Comparison of ENCODE assay signal across 24 mouse cellular contexts in the genomic region with DNA sequence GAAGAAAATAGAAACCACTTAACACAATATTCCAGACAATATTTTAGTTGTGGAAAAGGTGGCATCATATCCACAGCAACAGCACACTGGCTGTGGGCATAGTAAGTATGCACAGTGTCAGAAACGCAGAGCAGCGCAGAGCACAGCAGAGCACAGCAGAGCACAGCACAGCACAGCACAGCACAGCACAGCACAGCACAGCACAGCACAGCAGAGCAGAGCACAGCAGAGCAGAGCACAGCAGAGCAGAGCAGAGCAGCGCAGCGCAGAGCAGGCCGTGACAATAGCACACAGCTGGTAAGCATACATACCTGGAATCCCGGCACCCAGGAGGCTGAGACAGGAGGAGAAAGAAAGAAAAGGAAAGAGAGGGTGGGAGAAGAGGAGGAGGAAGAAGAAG.
A peak's percentile ranks its signal among the peaks of the same experiment; 100 is the strongest.
DNase-seq lines count a peak whose midpoint lies in the region; ATAC-seq and TF ChIP-seq lines count a peak whose summit lies in the region.
"Had no signal": no experiment of that assay in that cellular context is flagged by ENCODE, and none has a peak within 500 bp of the region (broad histone marks: within the 10 kb centered on the region; RNA-seq: fewer than 3 reads in every experiment).

No protein-coding gene starts in this region.

- H3K4me2 ChIP-seq in midbrain, postnatal 0 days (ENCODE audit: low read depth, low read length, poor library complexity, severe bottlenecking) = no peak overlapping the region
- no peak overlapping the region for H3K4me2 ChIP-seq in midbrain, embryonic 16.5 days (ENCODE audit: low read length)
- H3K4me2 ChIP-seq: embryonic facial prominence, embryonic 15.5 days; forebrain, embryonic 12.5 days; hindbrain, embryonic 12.5 days; midbrain, embryonic 13.5 days had no signal

- no peak overlapping the region for H3K27ac ChIP-seq in midbrain, postnatal 0 days (ENCODE audit: low read depth, low read length)
- H3K27ac ChIP-seq in midbrain, embryonic 16.5 days (ENCODE audit: low read length) = no peak overlapping the region
- H3K27ac ChIP-seq: embryonic facial prominence, embryonic 15.5 days; forebrain, embryonic 12.5 days; hindbrain, embryonic 12.5 days; limb, embryonic 10.5 days; liver, embryonic 14.5 days; macrophage; midbrain, embryonic 13.5 days had no signal

- H3K4me1 ChIP-seq in midbrain, postnatal 0 days (ENCODE audit: insufficient read depth, low read length) = no peaks in the 10 kb centered on the region
- no peaks in the 10 kb centered on the region for H3K4me1 ChIP-seq in midbrain, embryonic 16.5 days (ENCODE audit: control insufficient read depth, insufficient read depth, low read length)
- H3K4me1 ChIP-seq: embryonic facial prominence, embryonic 15.5 days; forebrain, embryonic 12.5 days; hindbrain, embryonic 12.5 days; limb, embryonic 10.5 days; midbrain, embryonic 13.5 days had no signal

- WGBS in midbrain, postnatal 0 days = 93% methylated on average over 6 of the region's 6 CpGs
- 91% methylated on average over 6 of the region's 6 CpGs for WGBS in midbrain, embryonic 16.5 days

- H3K4me3 ChIP-seq in midbrain, postnatal 0 days (ENCODE audit: low read depth, low read length) = no peak overlapping the region
- no peak overlapping the region for H3K4me3 ChIP-seq in midbrain, embryonic 16.5 days (ENCODE audit: low read depth, low read length)
- H3K4me3 ChIP-seq: embryonic facial prominence, embryonic 15.5 days; forebrain, embryonic 12.5 days; hindbrain, embryonic 12.5 days; limb, embryonic 10.5 days; midbrain, embryonic 13.5 days had no signal

- H3K9ac ChIP-seq in midbrain, postnatal 0 days (replicated peaks; ENCODE audit: low read length, poor library complexity, severe bottlenecking) = no peak overlapping the region
- H3K9ac ChIP-seq in midbrain, embryonic 16.5 days (ENCODE audit: low read depth, low read length) = no peak overlapping the region
- H3K9ac ChIP-seq: embryonic facial prominence, embryonic 15.5 days; forebrain, embryonic 12.5 days; hindbrain, embryonic 12.5 days; liver, embryonic 14.5 days; midbrain, embryonic 13.5 days had no signal

- H3K27me3 ChIP-seq in midbrain, postnatal 0 days (ENCODE audit: insufficient read depth, low read length) = no peaks in the 10 kb centered on the region
- no peaks in the 10 kb centered on the region for H3K27me3 ChIP-seq in midbrain, embryonic 16.5 days (ENCODE audit: control insufficient read depth, insufficient read depth, low read depth, low read length)
- H3K27me3 ChIP-seq: embryonic facial prominence, embryonic 15.5 days; forebrain, embryonic 12.5 days; hindbrain, embryonic 12.5 days; midbrain, embryonic 13.5 days had no signal

- DNase-seq in cerebellum, postnatal 36 days = no peak
- DNase-seq in midbrain, postnatal 0 days (ENCODE audit: low spot score) = peak; percentile 10
- no peak for DNase-seq in Muller cell, postnatal 12 days (ENCODE audit: inconsistent ontology term)
- DNase-seq in ovary, postnatal 36 days (ENCODE audit: low spot score) = no peak
- DNase-seq in spleen, postnatal 36 days (ENCODE audit: low spot score in 2 of 2) = no peak
- DNase-seq: adrenal gland, postnatal 10 days; cerebellum, adult 11 months; cerebellum, postnatal 10 days; embryo, embryonic 11 days; heart, postnatal 10 days; kidney, adult 18-20 months; kidney, postnatal 14 days; right cerebral cortex, postnatal 4 days; thymus, postnatal 36 days had no signal

- H3K36me3 ChIP-seq in midbrain, postnatal 0 days (ENCODE audit: insufficient read depth, low read length) = no peaks in the 10 kb centered on the region
- no peaks in the 10 kb centered on the region for H3K36me3 ChIP-seq in midbrain, embryonic 16.5 days (ENCODE audit: control insufficient read depth, insufficient read depth, low read length)
- H3K36me3 ChIP-seq: embryonic facial prominence, embryonic 15.5 days; hindbrain, embryonic 12.5 days; midbrain, embryonic 13.5 days had no signal

- no peaks in the 10 kb centered on the region for H3K9me3 ChIP-seq in midbrain, postnatal 0 days (ENCODE audit: low read length)
- H3K9me3 ChIP-seq in midbrain, embryonic 16.5 days (replicated peaks; ENCODE audit: control insufficient read depth, low read length, poor library complexity, severe bottlenecking) = no peaks in the 10 kb centered on the region
- H3K9me3 ChIP-seq: embryonic facial prominence, embryonic 15.5 days; forebrain, embryonic 12.5 days; hindbrain, embryonic 12.5 days; limb, embryonic 10.5 days; midbrain, embryonic 13.5 days had no signal

- peak; percentile 74; the same call in 1 of the 2 replicates for ATAC-seq in cerebellum, adult (ENCODE audit: insufficient number of reproducible peaks, low FRiP score, low TSS enrichment)
- ATAC-seq in midbrain, postnatal 0 days (ENCODE audit: low FRiP score) = no peak
- ATAC-seq in midbrain, embryonic 16.5 days = no peak
- peak; percentile 66; the same call in 1 of the 2 replicates for ATAC-seq in megakaryocyte-erythroid progenitor cell, adult 5-6 weeks (replicated peaks; ENCODE audit: low FRiP score, low TSS enrichment, poor library complexity, severe bottlenecking)
- ATAC-seq: midbrain, embryonic 13.5 days had no signal

- TF ChIP-seq CTCF in midbrain, postnatal 0 days (IDR thresholded peaks at IDR 0.05) = no peak

Comparison
In these comparisons a context has a peak if more than half of its experiments do, and no peak if none do; other contexts are left out.
1. ATAC-seq: peak in cerebellum, adult (single experiment) and megakaryocyte-erythroid progenitor cell, adult 5-6 weeks (single experiment); none in midbrain, postnatal 0 days (single experiment) and midbrain, embryonic 16.5 days (single experiment).